Mouse (Mus musculus): Measurements from ENCODE around the gene Plekhh2. TPM values are rescaled to one million over a fixed set of nuclear protein-coding genes. Genes with fewer than 3 reads are reported as not detected.

Plekhh2 gene
- polyA plus RNA-seq (2017; shearing (Covaris generic)), result not detected

DNA sequence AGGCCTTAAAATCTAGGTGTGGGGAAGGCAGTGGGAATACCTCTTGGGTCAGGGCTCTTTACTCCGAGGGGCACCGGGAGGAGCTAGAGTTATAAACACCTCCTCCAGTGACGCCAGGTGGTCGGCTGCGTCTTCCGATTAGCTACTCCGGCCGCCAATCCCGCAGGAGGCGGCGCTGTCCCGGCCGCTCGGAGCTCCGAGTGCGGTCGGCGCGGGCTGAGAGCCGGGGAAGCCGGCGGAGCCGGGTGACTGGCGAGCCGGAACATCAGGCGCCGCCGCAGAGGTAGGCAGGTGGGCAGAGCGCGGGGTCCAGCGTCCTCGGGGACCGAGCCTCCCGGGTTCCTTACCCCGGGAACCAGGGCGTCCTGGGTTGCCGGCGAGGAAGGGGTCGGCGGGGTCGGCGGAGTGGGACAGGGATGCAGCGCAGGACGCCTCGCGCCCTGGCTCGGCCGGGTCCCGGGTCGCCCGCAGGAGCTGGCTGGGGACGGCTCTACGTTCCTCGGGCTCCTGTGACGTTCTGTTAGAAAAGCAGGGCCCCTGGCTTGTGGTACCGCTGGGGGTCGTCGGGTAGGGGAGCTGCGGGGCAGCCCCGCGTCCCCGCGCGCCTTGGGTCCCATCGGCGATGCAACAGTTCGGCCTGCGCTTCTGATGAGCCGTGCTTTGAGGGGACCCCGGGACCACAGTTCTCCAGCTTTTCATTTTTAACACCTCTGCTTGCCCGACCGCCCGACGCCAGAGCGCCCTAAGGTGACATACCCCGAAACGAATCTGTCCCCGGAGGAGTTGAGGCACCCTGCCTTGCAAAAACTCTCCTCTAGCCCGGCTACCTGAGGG lies at the start of gene Plekhh2:
Plekhh2 (plus strand) TSS at position 214 of the 834 bp plus-strand sequence.
- ATAC-seq, result no peak

DNA sequence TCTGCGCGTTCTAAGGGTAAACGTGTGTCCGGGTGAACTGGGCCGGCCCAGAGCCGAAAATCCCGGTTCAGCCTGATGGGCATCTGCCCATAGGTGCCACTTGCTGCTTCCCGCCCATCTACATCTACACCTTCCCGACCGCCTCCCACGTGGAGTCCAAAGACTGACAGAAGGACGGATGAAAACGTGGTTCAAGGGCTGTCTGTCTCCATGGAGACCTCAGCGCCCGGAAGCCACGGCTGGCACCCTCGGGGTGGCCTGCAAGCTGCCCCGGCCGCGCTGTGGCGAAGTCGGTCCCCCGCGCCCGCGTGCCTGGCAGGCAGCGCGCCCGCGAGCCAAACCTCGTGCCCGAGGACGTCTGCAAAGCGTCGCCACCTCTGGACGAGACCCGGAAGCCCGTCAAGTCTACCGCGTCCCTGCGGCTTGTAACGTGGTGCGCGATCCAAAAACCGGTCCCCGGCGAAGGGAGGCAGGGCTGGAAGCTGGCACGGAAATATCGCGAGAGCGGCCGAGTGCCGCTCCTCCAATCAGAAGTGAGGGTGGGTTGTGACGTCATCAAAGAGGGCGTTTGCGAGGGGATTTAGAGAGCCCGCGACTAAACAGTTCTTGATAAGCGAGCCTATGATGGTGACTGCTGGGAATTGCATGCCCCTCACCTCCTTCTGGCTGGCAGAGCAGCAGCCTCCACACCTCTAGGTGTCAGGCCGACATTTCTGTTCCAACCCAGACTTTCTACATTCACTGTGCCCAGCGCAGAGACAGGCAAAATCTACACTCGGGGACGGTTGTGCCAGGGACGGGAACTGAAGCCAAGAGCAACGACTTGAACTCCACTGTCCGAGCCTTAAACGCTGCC lies 45.7 kb upstream of the Plekhh2 start, which contains the start of gene Thada:
Thada (minus strand) TSS at position 453 of the 856 bp plus-strand sequence.
- peak; percentile 98 for ATAC-seq

DNA sequence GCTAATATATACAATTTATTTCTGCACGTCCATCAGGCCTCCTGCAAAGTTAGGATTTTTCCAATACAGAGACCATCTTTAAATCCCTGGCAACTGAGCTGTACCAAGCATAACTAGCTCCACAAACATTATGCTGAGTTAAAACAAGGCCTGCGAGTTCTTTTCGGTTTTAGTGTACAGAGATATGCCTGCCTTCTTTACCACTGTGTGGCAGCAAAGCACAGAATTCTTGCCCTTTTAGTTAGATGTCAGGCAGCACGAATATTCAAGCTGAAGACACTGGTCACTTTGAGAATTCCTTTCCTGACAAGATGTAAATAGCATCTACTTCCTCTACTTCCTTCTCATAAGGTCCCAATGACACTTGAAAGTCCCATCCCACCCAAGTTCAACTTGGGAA lies 37.4 kb upstream of the Plekhh2 start:
- no peak for ATAC-seq

DNA sequence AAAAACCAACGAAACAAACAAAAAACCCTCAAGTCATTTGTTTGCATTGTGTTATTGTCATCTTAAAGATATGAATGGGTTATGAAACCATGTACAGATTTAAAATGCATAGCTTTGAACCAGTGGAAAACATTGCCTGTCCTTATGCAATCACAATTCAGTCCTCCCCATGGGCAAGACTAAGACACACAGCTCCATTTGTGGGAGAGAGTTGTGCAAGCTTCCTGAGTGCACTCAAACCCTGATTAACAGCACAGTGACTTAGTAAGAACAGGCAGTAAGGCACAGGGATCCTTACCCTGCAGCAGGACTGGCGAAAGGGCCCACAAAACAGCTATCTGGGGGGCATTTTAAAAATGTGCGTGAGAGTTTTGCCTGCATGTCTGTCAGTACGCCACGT lies 34.5 kb upstream of the Plekhh2 start:
- ATAC-seq, result no peak

DNA sequence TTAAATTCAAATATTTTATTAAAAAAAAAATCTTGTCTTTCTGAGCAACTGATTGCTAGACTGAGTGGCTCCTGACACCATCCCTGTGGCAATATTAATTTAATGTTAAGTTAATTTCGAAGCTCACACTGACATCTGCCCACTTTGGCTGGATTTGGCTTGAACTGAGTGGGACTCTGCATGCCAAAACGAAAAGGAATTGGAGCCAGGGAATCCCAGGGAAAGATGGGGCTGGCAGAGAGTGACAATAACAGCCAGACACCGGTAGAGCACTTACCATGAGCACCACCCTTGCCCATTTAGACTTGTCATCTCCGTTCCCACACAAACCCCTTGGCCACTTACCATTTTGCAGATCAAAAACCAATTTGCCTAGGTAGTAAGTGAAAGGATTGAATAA lies 33.4 kb upstream of the Plekhh2 start:
- ATAC-seq, result no peak

DNA sequence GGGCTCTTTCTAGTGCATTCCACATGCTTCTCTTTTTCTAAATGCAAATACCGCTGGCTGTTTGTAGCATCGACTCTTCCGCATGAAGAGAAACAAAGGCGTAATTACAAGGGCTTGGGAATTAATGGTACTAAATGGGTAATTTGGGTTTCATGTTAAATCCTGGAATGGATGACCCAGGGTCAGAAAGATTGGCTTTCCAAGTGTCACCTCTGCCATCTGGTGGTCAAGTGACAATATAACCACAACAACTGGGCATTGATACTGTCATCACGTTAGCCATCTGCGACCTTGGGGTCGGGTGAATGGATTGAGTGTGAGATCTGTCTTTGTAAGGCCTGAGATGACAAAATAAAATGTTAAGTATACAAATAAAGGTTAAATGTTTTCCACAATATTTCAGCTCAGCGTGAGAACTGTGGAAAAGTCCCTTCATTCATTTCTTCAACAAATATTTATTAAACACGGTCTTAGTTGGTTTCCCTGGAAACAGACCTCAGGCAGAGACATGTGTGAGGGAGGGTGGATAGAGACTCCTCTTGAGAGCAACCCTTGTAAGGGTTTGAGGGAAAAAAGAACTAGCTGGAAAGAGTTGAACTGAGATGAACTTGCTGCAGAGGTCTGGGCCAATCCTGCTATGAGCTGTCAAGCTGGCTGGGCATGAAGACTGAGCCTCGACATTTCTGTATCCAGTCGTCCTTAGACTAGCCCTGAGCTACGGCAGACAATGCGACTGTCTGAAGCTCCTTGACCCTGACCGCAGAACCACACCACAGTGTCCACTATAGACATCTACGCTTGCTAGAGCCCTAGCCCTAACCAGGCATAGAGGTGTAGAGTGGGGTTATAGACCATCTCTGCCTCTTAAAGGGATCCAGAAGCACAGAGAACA lies 31.0 kb upstream of the Plekhh2 start:
- ATAC-seq, result peak; percentile 45

DNA sequence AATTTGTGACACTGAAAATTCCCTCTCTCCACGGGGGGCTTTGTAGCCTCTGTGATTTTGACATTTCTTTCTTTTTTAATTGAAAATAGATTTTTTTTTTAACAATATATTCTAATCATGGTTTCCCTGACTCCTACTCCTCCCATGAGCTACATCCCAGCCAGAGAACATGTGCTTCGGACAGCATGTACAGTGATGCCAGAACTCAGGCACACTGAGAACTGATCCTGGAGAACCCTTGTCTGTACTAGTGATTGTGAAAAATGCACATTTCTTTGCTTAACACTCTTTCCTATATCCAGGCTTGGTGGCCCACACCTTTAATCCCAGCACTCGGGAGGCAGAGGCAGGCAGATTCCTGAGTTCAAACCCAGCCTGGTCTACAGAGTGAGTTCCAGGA lies 28.9 kb upstream of the Plekhh2 start:
- ATAC-seq, result no peak

DNA sequence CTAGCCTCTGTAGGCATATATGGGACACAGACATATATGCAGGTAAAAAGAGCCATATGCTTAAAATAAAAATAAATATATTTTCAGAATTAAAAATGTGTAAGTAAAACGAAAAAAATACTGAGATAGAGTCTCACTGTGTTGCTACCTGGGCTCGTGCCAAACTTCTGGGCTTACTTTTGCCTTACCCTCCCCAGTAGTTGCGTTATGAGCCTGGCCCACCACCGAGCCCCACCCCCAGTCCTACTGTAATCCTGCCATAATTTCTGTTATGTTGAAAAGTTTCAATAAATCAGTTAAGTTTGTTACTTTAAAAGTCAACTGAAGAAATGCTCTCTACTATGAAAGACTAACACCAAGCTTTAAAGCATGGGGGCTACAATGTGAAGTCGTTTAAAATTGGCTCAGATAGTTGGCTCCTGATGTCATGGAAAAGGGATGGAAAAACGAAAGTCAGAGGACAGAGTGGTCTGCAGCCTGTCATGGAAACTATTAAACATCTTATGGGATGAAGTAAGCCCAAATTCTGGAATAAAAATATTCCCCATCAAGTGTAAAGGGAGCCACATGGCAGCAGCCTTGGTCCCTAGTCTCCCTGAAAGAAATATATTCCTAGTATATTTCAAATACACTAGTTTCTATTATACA lies 27.9 kb upstream of the Plekhh2 start:
- ATAC-seq, result no peak

DNA sequence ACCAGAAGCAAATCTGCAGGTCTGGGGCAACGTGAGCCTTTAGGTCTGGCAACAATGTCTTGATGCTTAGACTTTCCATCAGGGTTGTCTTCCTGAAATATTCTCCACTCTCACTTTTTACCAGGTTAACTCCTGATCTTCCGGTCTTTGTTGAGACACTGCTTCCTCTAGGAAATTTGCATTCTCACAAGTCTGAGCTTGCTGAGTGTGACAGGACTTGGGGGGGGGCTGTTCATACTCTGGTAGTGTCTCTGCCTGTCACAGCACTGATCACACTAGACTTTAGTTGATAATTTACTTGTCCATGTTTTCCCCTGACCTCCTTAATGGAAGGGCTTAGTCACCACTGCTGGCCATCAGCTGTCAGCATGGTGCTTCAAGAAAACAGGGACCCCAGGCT lies 24.3 kb upstream of the Plekhh2 start:
- ATAC-seq, result no peak

DNA sequence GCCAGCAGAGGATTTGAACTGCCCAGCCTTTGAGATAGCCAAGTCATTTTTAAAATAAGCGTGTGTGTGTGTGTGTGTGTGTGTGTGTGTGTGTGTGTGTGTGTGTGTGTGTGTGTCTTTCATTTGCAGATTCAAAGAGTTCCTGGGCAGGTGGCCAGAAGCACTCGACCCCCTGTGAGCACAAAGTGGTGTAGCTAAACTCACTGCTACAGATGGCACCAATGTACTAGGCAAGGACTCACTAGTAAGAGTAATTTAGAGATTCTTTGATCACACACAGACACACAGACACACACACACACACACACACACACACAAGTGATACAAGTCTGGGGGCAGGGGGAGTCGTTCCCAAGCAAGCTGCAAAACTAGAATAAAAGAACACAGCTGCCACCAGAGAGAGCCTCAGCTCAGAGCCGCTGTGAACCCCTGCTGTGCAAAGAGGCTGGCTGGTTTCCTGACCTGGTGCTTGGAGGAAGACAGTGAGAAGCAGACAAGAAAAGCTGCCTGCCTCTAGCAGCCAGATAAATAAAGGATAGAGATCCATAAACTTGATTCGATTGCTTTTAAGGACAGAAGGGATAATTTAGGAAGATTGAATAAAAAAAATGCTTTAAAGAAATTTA lies 19.3 kb upstream of the Plekhh2 start:
- ATAC-seq, result no peak

DNA sequence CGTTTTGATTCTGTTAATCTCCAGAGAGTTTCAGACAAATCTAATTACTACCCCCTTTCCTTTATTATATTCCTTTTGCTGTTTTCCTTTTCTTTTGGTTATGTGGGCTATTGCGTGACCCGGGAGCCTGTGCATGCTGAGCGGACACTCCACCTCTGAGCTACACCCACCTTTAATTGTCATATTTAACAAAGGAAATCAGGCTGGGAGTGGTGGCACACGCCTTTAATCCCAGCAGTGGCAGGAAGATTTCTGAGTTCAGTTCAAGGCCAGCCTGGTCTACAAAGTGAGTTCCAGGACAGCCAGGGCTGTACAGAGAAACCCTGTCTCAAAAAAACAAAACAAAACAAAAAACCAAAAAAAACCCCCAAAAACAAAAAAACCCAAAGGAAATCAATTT lies 14.7 kb upstream of the Plekhh2 start:
- no peak for ATAC-seq

DNA sequence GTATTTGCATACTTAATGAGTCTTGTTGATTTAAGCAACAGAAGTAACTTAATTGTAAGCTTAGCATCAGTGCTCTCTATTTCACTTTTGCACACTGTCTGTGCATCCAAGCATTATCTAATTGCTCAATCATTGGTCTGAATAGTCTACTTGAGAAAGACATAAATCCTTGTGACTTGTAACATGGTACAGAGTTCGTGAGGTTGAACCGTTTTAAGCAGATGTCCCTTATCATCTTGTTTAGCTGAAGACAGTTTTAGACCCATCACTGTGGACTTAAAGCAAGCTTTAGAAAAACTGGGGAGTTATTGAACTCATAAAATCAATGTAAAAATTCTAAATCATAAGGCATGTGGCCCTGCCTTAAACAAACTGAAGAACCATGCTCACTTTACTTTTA lies 14.1 kb upstream of the Plekhh2 start:
- ATAC-seq, result no peak

DNA sequence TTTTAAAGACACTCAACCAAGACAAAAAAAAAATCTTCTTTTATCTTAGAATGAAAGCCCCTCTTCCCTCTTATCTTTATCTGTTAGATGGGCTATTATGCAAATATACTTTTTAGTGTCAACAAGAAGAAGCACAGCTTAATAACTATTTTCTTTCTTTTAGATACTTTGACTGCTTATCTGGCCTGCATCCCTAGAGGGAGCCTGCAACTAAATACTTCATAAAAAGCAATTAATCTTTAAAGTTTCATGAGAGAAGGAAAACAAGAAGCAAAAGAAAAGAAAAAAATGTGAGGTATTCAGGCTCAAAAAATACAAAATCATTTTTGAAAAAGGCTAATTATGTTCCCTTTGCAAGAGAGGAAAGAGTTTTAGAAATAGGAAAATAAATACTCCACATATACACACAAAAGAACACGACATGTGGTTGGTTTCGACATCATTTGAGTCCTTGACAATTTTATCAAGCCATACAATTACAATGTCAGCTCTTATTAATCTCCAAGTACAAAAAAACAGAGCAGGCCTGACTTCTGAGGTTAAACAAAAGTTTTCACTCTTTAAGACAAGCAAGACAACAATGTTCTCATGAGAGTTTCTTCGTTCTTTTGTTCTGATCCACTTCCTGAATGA lies 13.6 kb upstream of the Plekhh2 start:
- no peak for ATAC-seq

DNA sequence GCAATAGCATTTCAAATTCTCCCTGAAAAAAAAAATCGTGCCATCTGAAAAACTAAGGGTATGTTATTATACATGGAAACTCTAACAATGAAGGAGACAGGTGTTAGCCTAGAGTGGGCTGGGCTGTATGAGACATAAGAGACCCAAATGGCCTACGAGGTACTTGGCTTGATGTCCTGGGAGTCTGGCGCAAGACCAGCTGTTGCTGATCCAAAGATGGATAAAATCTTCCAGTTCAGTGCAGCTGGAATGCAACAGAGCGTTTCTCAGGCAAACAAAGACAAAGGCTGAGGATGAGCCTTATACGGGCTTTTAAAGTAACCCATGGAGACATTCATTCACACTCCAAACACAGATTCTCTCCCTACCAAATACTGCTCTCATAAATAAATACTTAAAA lies 13.1 kb upstream of the Plekhh2 start:
- ATAC-seq, result no peak

DNA sequence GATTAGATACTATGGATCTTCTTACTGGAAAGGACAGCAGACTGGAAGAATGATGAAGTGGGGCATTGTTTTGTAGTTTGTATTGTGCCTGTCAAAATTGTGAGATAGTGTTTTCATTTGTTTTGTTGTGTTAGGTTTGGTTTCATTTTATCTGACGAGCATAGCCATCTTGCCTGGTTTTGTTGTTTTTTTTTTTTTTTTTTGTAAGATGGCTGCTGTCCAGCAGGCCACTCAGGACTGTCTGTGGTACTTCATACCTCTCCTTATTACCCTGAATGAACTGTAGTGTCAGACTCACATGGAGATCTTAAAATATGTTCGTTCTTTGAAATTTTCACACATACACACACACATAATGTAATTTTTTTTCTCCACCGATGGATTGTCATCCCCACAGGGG lies 9.4 kb upstream of the Plekhh2 start:
- no peak for ATAC-seq

DNA sequence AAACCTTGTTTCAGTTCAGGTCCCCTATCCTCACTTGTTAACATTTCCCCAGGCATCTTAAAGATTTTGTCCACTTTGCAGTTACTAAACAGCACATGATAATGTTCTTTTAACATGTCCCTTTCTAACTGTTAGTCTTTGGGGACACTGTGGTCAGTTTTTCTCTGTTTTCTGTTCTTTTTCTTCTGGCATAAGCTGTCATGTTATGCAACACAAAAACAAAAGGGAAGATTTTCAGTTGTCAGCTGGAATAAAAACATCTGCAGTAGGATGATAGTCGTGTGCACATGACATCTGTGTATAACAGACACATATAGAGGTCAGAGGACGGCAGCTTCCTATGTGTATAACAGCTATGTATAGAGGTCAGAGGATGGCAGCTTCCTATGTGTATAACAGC lies 5.8 kb upstream of the Plekhh2 start:
- no peak for ATAC-seq

DNA sequence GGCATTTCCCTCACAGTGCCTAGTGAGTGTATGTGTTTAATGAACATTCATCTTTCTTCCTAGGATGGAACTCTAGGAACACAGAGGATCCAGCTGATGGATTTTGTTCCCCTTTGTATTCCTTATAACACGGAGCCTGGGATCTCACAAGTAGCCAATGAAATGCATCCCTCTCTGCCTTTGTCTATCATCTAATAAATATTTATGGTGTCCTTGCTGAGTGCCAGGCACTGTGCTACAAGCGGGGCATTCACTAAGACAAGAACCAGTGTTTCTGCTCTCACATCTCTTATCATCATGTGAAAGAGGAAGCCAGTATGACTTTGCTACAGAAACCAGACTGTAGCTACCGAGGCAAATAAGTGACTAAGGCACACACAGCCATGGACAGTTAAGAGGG lies 3.0 kb upstream of the Plekhh2 start:
- no peak for ATAC-seq

DNA sequence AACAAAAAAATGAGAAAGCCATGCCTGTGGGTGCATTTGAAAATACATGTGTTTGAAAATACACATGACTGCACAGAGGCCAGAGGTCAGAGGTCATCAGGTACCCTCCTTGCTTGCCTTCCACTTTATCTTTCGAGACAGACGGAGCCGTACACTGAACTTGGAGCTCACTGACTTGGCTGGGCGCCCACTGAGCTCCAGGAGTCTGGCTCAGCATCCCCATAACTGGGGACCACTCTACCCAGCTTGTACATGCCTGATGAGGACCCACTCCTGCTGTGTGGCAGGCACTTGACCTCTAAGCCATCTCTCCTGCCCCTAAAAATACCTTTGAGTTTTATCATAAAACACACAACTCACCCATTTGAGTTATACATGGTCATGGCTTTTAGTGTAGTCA lies 2.5 kb upstream of the Plekhh2 start:
- no peak for ATAC-seq

DNA sequence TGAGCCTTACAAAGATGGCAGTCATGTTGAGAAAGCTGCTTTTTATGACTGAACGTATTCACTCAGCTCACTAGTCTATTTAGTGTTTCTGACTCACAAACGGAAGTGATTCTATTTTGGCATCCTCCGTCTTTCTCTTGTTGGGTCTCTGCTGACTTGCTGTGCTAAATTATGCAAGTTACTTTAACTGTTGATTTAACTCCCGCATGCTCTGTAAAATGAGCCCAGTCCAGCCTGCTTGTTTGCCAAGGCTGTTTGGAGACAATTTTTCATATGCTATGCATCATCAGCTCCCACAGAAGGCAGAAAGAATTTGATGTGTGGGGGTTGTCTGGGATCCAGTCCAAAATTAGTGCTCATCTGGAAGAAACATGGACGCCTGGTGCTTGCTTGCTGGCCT lies 1.3 kb upstream of the Plekhh2 start:
- no peak for ATAC-seq

DNA sequence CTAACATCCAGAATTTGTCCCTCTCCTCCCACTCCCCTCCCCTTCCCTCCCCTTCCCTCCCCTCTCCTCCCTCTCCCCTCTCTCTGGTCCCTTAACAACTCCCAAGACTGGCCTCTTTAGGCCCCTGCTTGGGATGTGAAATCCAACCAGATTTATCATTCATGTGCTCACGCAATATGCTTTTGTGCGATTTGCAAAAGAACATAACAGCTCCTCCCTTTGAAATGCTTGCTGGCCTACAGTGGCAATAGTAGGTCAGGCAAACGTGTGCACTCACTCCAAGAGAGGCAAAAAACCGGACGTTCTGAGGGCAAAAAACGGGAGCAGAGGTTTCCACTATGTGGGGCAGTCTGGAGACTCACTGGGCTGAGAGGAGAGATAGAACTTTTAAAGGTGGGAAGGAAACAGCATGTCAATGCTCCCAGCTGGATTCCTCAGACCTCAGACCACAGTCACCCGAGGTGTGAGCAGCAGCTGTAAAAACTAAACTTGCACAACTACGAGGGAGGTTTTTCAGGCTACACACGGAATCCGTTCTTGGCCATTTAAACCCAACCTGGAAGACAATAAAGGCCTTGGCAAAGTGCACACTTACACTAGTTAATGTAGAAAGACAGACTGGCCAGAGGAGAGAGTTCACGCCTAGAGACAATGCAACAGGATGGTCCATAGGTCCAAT lies 595 bp upstream of the Plekhh2 start:
- ATAC-seq, result no peak
